Mouse (Mus musculus): ENCODE measurements around the gene Rassf7.

Gene Rassf7

DNA sequence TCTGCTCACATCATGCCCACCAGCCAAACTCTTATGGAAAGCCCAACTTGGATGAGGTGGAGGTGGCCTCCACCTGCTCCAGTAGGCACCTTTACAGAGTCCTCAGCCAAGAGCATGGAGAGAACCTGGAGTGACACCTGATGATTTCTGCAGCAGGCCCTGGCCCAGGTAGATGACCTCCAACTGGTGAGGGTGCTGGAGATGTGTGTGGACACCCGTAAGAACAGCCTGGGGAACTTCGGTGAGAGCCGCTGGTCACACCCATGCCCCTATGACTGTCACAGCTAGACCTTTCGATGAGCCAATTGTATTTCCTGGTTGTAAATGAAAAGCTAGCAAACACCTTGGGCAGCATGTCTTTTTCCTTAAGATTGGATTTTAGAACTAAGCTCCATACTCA, 17.5 kb upstream of the Rassf7 start:
- no peak for DNase-seq

DNA sequence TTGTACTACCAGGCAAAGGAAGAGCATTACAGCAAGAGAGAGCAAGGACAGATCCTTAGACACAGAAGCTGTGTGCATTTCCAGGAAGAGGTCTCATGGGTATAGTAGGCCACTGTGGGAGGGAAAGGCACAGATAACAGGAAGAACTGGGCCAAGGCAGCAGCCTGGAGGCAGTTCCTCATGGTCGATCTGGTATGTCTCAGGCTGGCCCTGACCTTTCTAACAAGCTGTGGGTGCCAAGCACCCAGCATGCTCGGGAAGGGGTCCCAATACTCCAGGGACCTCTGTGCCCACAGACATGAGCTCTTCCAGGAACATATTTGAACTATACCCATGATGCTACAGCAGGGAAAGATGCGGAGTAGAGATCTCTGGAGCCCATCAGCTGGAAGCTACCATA, 11.1 kb upstream of the Rassf7 start:
- DNase-seq = no peak

DNA sequence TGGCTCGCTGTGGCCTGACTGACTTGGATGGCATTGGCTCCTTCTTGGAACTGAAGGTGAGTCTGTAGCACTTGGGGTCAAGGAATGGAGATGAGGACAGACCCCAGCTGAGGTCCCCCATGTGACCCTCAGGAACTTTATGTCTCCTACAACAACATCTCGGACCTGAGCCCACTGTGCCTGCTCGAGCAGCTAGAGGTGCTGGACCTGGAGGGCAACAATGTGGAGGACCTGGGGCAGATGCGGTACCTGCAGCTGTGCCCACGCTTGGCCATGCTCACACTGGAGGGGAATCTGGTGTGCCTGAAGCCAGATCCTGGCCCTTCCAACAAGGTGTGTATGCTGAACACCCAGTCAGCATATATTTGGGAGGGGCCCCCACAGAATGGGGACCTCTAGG, 10.2 kb upstream of the Rassf7 start:
- DNase-seq = no peak

DNA sequence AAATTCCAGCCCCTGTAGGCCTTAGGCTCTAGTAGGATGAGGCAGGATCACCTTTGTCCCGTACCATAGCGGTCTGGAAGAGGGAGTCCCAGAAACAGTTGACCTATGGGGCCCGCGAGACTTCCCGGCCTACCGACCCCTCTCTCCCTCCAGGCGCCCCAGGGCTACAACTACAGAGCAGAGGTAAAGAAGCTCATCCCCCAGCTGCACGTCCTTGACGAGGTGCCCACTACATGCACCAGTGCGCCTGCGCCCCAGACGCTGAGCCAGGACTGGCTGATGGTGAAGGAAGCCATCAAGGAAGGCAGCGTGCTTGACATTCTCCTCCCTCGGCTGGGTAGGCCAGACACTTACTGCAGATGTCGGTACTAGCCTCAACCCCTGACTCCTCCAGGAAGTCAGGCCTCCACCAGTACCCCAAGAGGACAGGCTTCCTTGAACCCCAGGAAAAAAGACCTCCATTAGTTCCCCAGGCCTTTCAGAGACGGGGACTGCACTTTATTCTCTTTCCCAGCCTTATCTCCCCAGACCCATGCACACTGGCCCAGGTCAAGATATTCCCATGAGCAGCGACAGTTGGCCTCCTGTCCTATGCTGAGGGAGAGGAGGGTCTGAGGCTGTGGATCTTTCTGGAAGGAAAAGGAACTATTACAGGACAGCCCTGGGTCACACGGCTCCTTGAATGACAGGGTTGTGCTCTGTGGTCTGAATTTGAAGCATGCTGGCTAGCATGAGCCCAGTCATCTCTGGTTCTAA, 9.3 kb upstream of the Rassf7 start:
- DNase-seq = no peak

DNA sequence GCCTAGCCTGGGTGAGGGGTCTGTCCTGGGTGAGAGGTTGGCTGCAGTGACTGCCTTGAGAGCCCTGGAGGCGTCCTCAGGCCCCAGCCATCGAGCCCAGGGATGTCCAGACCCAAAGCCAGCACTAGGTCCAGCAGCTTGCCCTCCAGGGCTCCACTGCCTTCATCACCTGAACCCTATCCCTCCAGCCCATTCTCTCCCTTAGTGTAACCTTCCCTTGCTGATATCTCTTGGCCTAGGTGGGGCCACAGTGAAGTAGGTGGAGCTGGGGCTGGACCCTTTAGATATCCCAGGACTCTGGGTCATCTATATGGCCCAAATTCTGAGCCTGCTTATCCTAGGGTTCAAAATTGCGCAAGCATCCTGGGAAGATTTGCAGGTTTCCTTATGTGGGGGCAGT, 6.1 kb upstream of the Rassf7 start:
- no peak for DNase-seq

DNA sequence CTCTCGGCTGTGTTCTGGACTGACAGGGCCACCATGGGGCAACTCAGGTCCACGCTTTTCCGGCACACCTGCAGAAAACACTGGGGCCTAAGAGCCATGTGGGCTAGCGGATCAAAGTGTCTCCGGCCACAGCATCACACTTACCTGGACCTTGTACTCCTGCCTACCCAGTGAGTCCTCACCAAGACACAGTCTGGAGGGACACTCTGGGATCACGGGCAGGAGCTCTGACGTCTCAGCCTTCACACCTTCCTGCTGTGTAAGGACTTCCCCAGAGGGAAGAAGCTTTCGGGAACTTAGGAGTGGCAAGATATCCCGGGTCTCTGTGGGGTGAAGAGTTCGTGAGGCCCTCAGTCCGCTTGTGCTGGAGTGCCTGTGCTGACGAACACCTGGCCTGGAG, 5.5 kb upstream of the Rassf7 start:
- no peak for DNase-seq

DNA sequence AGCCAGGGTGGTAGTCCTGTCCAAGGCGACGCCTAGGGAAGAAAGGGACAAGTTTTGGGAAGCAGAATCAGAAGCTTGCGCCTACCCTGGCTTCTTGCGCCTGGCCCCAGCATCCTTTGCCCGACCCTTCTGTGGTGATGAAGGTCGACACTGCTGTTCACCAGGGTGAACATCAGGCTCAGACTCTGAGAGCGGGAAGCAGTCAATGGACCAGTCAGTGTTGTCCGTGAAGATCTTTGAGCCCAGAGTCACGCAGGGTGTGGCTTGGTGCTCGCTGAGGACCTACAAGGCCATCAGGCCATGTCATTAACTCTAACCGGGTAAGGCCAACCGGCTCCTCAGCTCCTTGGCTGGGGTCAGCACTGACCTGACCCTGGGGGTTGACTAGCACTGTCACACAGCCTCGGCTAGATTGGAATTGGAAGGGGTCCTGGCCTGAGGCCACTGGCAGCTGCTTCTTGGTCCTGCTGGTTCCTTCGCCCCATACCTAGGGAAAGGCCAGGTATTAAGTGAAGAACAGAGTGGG, 5.0 kb upstream of the Rassf7 start:
- no peak for DNase-seq

DNA sequence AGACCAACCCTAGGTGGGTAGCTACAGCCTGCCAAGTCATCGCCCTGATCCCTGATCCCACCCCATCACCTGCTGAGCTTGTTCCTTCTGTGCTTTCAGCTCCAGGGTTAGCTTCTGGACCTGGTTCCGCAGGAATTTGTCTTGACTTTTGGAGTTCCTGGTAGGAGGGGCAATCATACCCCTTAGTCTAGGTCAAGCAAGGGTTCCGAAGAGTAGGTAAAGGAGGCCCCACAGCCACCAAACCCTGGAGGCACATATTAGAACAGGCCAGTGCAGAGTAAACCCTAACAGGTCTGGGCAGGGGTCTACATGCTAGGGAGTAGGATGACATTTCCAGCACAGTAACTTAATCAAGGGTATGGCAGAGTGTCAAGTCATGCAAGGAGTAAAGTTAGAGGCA, 2.5 kb upstream of the Rassf7 start:
- DNase-seq = no peak

DNA sequence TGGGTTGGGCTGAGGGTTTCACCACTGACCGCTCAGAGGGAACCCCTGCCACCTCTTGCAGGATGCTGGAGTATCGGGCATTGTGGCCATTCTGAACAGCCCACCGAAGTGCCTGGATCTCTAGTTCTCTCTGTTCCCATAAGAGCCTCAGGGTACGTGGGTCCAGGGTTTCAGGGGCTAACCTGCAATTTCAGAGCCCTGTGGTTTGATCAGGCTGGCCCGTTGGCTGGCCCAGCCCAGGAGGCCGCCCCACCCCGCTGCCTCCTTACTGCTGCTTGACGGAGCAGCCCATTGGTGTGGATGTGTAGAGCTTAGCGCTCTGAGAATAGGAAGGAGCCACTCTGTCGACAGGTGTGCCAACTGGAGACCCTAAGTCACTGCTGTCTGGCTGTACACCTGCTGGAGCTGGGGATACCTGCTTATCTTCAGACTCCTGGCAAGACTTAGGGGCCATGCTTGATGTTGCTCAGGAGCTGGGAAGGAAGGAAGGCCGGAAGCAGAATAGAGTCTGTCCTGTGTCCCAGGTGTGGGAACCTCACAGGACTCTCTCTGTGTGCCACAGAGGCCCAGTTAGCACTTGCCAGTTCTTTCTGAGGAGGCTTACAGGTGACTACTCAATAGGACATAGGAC, 1.9 kb upstream of the Rassf7 start, which contains the start of gene Lmntd2:
Gene Lmntd2, minus strand, starts transcription at position 476 of the 631 bp plus-strand sequence.
- DNase-seq = no peak

DNA sequence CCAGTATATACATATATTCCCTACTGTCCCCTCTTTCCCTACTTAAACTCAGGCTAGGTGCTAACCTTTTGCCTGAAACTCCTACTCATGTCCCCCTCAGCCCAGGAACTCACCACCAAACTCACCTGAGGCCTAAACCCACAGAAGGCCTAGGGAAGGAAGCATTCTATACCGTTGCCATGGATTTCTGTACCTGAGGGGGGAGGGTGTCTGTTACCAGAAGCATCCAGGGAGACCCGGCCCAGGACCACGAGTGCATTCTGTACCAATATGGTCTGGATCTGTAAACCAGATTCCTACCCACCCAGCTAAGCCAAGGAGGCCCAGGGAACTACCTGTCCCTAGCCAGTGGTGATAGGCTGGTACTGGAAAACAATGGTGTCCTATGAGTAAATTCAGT, 1.4 kb upstream of the Rassf7 start:
- DNase-seq = no peak

DNA sequence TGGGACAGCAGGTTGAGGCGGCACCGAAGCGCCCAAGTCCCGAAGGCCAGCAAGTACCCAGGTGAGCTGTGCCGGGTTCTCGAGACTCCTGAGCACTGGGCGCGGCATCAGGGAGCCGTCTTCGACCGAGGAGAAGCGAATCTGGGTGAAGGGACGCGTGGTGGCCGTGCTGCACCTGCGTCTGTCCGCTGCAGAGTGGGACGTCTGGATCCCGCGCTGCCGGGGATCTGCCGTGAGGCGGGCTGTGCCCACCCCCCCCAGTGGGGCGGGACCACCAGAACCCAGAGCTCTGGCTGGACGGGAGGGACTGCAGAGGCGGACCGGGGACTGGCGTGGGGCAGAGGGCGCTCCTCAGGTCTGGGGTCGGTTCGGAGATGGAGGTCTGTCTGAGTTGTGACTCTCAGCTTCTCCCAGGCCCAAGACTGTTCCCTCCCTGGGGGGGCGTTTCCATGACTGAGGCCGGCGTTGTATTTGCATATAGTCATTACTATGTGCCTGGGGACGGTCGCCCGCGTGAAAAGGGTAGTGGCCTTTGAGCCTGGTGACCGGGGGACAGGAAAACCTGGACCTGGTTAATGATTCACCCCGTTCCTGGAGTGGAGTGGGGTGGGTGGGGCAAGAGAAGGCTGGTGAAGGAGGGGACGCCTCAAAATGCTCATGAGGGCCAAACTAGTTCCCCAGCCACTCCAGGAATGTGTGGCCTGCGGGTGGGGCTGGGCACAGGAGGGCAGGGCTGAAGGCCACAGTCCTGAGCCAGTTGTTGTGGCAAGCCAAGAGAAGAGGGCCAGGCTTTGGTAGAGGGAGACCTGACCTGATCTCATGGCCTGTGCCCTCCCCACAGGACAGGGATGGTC, 447 bp downstream of the Rassf7 start:
- DNase-seq = no peak

DNA sequence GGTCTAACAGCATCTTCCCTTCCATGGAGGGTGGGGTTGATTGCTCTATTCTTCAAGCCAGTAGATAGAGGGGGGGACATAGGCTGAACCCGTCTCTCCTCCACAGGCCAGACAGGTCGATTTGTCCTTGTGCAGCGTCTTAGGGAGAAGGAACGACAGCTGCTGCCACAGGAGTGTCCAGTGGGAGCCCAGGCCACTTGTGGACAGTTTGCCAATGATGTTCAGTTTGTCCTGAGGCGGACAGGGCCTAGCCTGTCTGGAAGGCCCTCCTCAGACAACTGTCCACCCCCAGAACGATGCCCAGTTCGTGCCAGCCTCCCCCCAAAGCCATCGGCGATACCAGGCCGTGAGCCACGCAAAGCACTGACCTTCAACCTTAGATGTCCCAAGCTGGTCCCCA, 1.2 kb downstream of the Rassf7 start:
- no peak for DNase-seq

DNA sequence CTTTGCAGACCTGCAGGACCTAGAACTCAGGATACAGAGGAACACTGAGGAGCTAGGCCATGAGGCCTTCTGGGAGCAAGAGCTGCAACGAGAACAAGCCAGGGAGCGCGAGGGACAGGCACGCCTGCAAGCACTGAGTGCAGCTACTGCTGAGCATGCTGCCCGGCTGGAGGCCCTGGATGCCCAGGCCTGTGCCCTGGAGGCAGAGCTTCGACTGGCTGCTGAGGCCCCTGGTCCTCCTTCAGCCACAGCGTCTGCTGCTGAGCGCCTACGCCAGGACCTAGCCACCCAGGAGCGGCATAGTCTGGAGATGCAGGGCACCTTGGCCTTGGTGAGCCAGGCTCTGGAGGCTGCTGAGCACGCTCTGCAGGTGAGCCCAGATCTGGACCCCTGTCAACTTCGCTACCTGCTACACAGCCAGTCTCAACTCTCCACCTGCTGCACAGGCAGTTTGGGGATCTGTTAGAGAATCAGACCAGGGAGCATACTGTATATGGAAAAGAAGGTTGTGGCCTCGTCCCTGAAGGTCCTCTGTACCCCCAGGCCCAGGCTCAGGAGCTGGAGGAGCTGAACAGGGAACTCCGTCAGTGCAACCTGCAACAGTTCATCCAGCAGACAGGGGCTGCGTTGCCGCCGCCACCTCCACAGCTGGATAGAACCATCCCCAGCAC, 1.8 kb downstream of the Rassf7 start:
- no peak for DNase-seq

DNA sequence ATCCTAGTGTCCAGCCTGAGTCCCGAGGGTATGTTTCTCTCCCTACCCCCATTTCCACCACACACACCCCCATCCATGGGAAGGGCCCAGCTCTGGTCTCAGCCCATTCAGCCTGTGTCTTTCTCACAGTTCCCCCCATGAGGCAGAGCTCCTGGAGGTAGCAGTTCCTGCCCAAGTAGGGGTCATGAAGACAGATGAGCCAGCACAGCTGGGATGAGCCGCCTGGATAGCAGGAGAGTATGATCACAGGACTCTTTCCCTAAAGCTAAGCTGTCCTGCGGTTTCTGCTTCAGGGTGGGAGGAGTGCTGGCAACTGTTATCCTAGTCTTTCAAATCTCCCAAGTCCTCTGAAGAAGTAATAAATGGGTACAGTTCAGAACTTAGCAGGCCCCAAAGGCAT, 2.5 kb downstream of the Rassf7 start:
- no peak for DNase-seq

DNA sequence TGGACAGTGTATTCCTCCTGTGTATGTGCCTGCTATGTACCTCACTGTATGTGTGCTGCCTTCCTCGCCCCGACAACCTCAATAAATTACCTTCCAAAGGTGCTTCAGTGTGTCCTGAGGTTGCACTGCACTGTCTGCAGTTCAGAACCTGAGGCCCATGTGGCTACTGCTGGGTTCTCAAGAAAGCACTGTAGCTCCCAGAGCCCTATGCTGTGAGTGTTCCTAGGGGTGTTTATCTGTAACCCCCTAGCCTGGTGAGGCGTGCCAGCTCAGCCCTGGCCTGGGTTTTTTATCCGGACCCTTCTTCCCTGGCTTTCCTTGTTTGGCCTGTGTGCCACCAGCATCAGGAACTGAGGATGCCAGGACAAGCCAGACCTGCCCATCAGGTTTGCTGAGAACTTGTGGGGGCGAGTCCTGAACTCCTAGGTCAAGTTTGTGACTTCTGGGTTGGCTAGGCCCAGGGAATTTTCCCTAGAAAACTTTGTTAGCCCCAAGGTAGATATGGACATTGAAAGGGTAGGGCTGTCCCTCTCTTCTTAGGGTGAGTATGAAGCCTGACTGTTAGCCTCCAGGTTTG, 3.0 kb downstream of the Rassf7 start:
- DNase-seq = no peak

DNA sequence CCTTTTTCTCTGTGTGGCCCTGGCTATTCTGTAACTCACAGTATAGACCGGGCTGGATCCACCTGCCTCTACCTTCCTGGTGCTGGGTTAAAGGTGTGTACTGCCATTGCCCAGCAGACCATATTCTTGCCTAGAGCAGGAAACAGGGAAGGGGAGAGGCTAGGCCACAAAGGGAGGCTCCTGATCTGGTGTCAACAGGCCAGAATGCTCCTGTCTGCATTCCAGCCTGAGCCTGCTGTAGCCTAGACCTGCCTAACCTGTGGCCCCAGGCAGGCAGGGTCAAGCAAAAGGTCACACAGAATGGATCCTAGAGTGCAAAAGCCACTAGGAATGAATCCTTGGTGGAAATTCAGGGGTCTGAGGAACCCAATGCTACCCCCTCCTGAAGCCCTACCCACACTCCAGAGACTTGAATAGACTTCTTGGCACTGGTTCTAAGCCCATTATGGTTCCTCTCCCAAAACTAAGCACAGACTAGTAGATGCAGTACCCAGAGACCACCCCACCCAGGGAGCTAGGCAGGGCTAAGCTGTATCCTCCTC, 4.0 kb downstream of the Rassf7 start:
- DNase-seq = no peak

DNA sequence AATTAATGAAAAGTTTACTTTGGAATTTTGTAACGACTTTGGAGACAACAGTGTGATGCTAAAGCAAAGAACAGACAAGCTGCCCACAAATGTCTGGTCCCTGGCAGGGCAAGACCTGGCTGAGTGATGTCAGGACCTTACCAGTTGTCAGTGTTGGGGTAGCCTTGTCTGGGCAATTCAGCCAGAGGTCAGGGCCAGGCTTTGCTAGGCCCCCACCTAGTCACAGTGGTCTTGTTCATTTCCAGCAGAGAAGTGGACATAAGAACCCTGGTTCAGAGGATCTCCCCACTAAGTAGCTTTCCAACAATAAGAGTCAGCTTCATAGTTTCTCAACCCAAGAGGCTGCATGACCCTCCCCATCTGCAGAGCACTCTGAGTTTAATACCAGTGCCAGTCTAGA, 4.7 kb downstream of the Rassf7 start:
- no peak for DNase-seq

DNA sequence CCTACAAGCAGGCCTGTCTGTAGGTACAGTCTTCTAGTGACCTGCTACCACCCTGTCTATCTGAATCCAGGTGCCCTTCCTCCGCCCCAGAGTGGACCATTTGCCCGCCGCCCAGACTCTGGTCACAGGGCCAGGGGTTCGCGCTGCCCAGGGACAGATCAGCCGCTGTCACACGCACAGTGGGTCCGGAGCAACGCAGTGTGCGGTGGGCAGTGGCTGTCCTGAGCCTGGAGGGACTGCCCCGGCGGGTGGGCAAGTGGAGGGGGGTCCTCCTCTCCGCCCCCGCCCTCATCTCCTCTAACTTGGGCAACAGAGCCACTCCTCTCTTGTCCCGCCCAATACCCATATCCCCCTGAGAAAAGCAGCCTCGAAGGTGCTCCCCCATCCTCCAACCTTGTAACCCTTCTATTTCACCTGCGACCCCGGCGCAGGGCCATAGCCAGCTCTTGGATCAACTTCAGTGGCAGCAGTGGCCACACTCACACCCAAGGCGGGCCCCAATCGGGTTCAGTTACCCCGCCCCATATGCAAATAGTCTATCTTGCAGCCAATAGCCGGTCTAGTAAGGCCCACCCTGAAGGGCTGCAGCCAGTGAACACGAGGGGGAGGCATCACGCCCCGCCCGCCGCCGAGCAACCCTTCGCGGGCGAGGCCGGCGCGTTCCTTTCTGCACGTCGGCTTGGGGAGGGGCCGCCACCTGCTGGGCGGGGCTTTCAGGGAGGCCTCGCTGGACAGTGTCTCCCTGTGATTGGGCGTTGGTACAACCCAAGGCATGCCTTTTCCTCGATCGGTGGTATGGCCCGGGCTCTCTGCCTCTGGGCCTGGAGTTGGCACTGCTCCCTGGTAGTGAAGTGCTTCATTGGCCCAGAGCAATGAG, 5.8 kb downstream of the Rassf7 start:
- peak; percentile 92 for DNase-seq

DNA sequence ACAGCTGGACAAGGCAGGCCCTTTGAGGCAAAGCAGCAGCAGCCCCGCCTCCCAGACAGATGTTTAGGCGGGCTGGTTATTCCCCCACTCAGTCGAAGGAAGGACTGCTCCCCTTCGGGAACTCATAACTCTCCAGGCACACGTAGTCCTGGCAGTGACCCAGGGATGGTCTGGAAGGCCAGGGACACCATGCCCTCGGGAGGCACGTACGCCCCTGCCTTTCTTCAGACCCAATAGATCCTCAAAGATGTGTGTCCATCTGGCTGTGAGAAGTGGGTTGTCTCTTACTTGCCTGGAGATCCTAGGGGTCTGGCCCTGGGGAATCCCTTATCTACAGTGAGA, 6.4 kb downstream of the Rassf7 start:
- DNase-seq = no peak

DNA sequence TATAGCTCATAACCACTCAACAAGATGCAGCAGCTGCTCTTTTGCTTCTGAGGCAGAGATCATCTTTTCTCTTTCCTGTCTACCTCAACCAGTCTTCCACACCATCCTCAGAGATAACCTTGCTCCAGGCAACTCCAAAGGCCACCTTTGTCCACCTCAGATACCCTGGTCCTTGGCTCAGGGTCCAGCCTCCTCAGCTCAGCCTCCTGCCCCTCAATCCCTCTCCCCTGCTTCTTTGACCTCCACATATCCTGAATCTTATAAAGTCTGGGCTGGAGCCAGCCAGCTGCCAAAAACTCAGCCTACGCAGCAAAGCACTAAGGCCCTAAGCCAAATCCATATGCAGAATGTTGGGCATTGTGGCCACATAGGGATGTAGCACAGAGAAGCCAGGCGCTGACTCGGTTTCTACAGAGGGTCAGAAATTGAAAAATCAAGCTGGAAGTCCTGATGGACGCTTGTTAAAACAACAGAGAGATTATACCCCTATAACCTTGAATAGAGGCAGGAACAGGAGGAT, 7.1 kb downstream of the Rassf7 start:
- DNase-seq = no peak

DNA sequence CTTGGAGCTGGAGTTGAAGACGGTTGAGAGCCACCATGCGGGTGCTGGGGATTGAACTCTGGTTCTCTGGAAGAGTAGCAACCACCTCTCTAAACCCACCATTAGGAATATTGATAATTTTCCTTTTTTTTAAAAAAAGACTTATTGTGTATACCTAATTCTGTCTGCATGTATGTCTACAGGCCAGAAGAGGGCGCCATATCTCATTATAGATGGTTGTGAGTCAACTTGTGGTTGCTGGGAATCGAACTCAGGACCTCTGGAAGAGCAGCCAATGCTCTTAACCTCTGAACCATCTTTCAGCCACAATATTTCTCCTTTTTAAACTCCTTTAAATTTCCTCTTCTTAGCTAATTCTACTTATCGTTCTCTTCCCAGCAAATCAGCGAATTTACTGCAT, 10.9 kb downstream of the Rassf7 start:
- DNase-seq = no peak
